Mouse (Mus musculus): ENCODE results near the gene Klhl2. TPM values are rescaled to one million over a fixed set of nuclear protein-coding genes. Genes with fewer than 3 reads are reported as not detected.

The Klhl2 gene
- polyA plus RNA-seq, 1 experiment from 2014 or later, result 18.4 TPM

DNA sequence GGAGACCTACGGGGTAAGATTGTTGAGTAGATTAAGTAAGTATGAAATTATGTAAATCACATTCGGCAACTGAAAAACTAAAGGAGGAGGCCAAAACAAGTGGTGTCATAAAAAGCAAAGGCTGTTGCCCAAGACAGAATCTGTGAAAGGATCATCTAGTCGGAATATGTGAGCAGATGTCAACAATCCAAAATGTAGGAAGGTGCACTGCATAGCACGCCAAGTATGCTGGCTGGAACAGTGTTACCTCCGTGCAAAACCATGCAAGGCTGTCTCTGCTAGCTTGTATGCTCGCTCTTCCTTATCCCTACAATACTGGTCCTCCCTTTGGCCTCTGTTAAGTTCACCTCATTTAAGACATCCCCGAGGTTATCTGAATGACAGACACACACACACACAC lies 4.5 kb downstream of the Klhl2 start:
- Histone ChIP-seq H3K9me3 (no peaks in the 10 kb centered on the region), H3K27ac (no peak overlapping the region), H3K4me3 (replicated peaks) (no peak overlapping the region), H3K4me1 (peaks cover 23% of the 10 kb centered on the region; the same call in 1 of the 2 replicates), H3K36me3 (no peaks in the 10 kb centered on the region), H3K27me3 (replicated peaks) (no peaks in the 10 kb centered on the region), H3K4me2 (no peak overlapping the region), H3K9ac (no peak overlapping the region)
- WGBS, result 81% methylated on average over 7 of the region's 7 CpGs
- ATAC-seq (ENCODE audit: insufficient read depth, low FRiP score, low read depth), result no peak

DNA sequence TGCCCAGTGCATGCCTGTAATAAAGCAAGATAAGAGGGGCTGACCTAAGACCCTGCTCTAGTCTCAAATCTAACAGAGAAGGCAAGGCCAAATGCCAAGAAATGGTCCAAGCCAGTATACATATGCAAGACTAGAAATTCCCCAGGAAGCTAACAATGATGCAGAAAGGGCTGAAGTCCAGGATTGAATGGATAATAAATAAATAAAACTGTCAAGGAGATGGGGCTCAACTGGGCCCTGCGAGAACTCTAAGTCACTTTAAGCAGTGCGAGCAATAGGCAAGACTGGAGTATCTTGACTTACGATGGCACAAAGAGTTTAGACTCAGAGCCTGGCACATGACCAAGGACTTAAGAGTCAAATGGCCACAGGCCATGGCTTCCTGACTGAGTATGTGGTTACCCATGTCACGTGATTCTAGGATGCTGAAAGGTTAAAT lies 5.8 kb downstream of the Klhl2 start:
- no peak overlapping the region for H3K27ac ChIP-seq
- H3K27me3 ChIP-seq (replicated peaks), result no peaks in the 10 kb centered on the region
- no peak overlapping the region for H3K4me3 ChIP-seq (replicated peaks)
- no peaks in the 10 kb centered on the region for H3K9me3 ChIP-seq
- WGBS, result 65% methylated on average over 4 of the region's 4 CpGs
- no peaks in the 10 kb centered on the region for H3K36me3 ChIP-seq
- peaks cover 21% of the 10 kb centered on the region; the same call in 1 of the 2 replicates for H3K4me1 ChIP-seq
- no peak overlapping the region for H3K9ac ChIP-seq
- H3K4me2 ChIP-seq, result no peak overlapping the region
- ATAC-seq (ENCODE audit: insufficient read depth, low FRiP score, low read depth), result no peak

DNA sequence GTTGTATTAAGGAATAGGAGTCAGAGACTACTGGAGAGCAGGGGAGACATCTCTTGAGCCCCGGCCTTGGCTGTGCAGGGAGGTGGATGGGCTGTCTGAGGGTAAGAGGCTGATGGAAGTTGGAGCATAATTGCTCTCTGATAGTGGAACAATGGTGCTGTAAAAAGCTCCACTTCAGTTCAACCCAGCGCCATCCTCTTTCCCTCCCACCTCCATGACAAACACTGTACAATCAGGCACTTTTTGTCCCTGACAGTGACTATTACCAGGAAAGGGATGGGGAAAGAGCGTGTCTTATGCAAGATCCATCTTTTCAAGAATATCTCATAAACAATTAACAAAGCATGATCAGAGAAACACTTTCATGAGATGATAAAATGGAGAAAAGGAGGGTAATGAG lies 6.6 kb downstream of the Klhl2 start:
- no peak overlapping the region for H3K4me2 ChIP-seq
- no peaks in the 10 kb centered on the region for H3K9me3 ChIP-seq
- H3K4me3 ChIP-seq (replicated peaks), result no peak overlapping the region
- no peaks in the 10 kb centered on the region for H3K27me3 ChIP-seq (replicated peaks)
- H3K36me3 ChIP-seq, result no peaks in the 10 kb centered on the region
- no peak overlapping the region for H3K27ac ChIP-seq
- H3K9ac ChIP-seq, result no peak overlapping the region
- 79% methylated on average over 3 of the region's 3 CpGs for WGBS
- peaks cover 13% of the 10 kb centered on the region; the same call in 1 of the 2 replicates for H3K4me1 ChIP-seq
- ATAC-seq (ENCODE audit: insufficient read depth, low FRiP score, low read depth), result no peak

DNA sequence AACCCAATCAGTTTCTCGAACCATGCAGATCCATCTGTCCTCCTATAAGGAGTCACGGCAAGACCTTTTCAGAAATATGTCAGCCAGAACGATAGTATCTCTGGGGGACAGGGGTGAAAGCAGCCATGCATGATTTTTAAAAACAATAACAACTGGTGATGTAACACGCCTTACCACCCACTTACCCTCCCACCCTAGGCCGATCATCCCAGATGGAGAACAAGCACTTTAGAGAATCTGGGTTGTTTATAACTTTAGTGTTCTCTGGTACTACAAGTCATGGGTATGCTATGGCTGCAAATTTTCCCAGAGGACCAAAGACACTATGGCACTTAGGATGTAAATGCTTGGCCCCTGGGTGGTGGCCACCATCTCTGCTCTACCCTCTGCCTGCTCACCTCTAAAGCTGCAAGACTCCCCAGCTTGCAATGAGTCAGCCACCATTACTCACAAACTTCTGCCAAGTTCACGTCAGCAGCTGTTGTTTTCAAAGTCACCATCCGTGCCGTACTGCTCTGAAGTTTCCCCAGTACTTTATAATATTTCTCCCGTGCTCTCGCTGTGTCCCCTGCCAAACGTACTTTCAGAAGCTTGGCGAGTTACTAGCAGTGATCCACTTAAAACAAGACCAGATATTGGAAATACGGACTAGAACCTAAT lies 7.9 kb downstream of the Klhl2 start:
- no peaks in the 10 kb centered on the region for H3K9me3 ChIP-seq
- no peaks in the 10 kb centered on the region for H3K27me3 ChIP-seq (replicated peaks)
- no peak overlapping the region for H3K4me3 ChIP-seq (replicated peaks)
- no peak overlapping the region for H3K9ac ChIP-seq
- H3K4me1 ChIP-seq, result peaks cover 9% of the 10 kb centered on the region; the same call in 1 of the 2 replicates
- ATAC-seq (ENCODE audit: insufficient read depth, low FRiP score, low read depth), result no peak
- no peak overlapping the region for H3K27ac ChIP-seq
- H3K36me3 ChIP-seq, result no peaks in the 10 kb centered on the region
- H3K4me2 ChIP-seq, result no peak overlapping the region
- WGBS, result 64% methylated on average over 13 of the region's 13 CpGs

DNA sequence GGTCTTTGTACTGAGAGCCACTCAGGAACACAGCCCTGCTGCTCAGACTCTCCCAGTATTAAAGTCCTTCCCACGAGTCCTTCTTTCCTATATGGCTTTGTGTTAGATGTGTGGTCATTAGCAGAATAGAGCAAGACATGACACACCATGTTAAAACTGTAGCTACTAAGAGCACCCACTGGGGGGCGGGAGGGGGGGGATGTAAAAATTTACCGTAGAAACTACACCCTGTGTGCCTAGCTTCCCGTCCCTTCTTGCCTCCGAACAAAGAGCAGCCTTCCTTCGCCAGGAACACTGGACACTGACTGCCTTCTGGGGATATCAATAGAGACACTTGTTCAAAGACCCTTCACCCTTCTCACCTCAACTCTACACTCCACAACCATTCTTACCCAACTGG lies 10.2 kb downstream of the Klhl2 start:
- WGBS, result 70% methylated on average over 6 of the region's 6 CpGs
- no peak overlapping the region for H3K27ac ChIP-seq
- peaks cover 8% of the 10 kb centered on the region; the same call in 1 of the 2 replicates for H3K4me1 ChIP-seq

DNA sequence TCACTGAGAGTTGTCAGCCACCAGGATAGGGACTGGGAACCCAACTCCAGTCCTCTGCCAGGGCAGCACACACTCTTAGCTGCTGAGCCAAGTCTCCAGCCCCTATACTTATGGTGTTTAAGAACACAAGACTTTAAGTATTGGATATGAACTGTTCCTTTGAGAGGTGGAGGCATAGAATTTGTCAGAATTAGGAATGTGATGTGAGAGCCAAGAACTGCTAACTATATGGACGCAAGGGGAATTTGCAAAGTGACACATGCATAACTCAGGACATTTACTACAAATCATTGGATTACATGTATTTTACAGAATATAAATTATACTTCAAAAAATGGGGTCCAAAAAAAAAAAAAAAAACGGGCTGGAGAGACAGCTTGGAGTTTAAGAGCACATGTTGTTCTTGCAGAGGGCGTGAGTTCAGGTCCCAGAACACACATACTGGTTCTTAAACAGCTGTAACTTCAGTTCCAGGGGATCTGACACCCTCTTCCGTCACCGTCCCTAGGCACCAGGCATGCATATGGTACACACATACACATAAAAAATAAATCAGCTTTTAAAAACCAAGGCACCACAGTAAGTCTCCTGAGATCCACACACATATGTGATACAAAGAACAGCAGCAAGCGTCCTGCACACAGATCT lies 14.2 kb downstream of the Klhl2 start:
- H3K9ac ChIP-seq, result no peak overlapping the region
- H3K4me1 ChIP-seq, result no peaks in the 10 kb centered on the region
- no peak overlapping the region for H3K27ac ChIP-seq
- H3K4me3 ChIP-seq (replicated peaks), result no peak overlapping the region
- no peak for ATAC-seq (ENCODE audit: insufficient read depth, low FRiP score, low read depth)
- no peaks in the 10 kb centered on the region for H3K9me3 ChIP-seq
- H3K4me2 ChIP-seq, result no peak overlapping the region
- H3K27me3 ChIP-seq (replicated peaks), result no peaks in the 10 kb centered on the region
- WGBS, result 59% methylated on average over 6 of the region's 6 CpGs
- H3K36me3 ChIP-seq, result no peaks in the 10 kb centered on the region

More for the DNA sequence above, 10.2 kb downstream of the Klhl2 start:
- H3K36me3 ChIP-seq, result no peaks in the 10 kb centered on the region
- no peak overlapping the region for H3K9ac ChIP-seq
- H3K9me3 ChIP-seq, result no peaks in the 10 kb centered on the region
- H3K4me2 ChIP-seq, result no peak overlapping the region
- no peak overlapping the region for H3K4me3 ChIP-seq (replicated peaks)
- no peaks in the 10 kb centered on the region for H3K27me3 ChIP-seq (replicated peaks)
- no peak for ATAC-seq (ENCODE audit: insufficient read depth, low FRiP score, low read depth)

DNA sequence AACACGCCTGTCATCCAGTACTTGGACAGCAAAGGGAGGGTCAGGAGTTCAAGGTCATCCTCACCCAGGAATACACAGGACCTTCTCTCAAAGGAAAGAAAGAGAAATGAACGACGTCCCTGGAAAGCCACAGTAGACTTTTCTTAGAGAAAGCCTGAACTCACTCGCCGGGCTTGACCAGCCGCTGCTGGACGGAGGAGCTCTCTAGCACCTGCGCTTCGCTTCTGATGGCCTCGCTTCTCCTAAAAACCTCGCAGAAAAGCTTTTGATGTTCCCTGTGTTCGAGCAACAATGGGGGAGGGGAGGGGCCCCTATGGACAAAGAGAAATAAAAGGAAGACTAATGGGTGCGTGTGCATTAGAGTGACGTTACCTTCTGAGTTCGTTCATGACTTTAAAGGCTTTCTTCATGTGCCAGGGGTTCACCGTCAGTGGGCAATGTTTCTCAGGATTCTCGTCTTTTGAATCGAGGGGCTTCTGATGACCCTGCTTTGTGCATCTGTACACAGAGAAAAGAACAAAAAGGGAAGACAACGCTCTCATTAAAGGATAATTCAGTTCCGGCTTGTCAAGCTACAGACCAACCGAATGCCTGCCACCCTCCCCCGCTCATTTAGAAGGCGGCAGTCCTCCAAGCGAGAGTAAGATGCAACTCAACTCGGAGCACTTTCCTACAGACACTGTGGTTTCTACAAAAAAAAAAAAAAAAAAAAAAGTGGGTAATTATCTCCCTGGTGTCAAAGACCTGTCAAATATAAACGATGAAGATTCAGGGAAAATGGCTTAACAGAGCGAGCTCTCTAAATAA lies 15.5 kb downstream of the Klhl2 start:
- WGBS, result 62% methylated on average over 27 of the region's 27 CpGs
- H3K4me1 ChIP-seq, result no peaks in the 10 kb centered on the region

DNA sequence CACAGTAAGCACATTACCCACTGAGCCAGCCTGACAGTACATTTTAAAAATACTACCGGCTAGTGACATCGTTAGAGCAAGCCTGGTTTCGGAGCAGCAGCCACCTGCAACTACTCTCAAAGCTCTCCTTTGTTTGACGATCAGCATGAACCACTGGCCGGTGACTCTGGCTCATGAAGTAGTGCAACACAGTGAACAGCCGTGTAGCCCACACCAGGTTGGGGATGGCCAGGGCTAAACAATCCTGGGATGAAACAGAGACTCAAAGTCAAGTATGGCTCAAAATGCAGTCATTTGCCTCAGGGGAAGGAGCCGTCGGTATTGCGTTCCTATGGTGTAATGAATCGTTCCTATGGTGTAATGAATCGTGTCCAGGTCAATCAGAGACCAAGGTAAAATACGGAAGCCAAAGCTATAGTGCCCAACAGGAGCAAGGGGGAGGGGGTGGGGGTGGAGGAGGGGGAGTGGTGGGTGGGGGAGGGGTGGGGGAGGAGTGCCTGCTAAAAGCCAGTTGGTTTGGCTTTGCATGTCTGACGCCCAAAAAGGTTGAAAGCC lies 17.2 kb downstream of the Klhl2 start:
- no peak for ATAC-seq (ENCODE audit: insufficient read depth, low FRiP score, low read depth)
- Histone ChIP-seq H3K9ac (no peak overlapping the region), H3K4me2 (no peak overlapping the region), H3K36me3 (no peaks in the 10 kb centered on the region; the same call in 1 of the 2 replicates), H3K27me3 (replicated peaks) (no peaks in the 10 kb centered on the region), H3K9me3 (no peaks in the 10 kb centered on the region), H3K4me1 (no peaks in the 10 kb centered on the region), H3K4me3 (replicated peaks) (no peak overlapping the region), H3K27ac (no peak overlapping the region)
- WGBS, result 76% methylated on average over 13 of the region's 13 CpGs

More for the DNA sequence above, 15.5 kb downstream of the Klhl2 start:
- Histone ChIP-seq H3K27me3 (replicated peaks) (no peaks in the 10 kb centered on the region), H3K9me3 (no peaks in the 10 kb centered on the region), H3K27ac (no peak overlapping the region), H3K4me3 (replicated peaks) (no peak overlapping the region), H3K36me3 (no peaks in the 10 kb centered on the region; the same call in 1 of the 2 replicates), H3K9ac (no peak overlapping the region), H3K4me2 (no peak overlapping the region)
- ATAC-seq (ENCODE audit: insufficient read depth, low FRiP score, low read depth), result no peak; the same call in 1 of the 2 replicates

DNA sequence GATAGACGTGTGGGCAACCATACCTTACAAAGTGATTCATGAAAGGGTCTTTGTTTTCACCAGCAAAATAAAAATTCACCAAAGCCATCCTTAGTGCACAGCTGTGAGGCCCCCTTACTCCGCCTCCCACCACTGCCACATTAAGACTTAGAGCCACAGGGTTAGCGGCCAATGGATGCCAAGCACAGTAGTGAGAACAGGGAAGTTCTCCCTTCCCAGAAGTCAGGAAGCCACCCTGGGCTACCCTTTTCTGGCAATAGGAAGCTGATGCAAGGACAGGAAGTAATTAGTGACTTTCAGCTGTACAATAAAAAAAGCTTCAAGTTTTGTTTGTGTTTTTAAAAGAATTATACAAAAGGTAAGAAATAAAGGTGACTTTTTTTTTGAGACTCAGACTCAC lies 18.2 kb downstream of the Klhl2 start:
- no peak overlapping the region for H3K4me2 ChIP-seq

DNA sequence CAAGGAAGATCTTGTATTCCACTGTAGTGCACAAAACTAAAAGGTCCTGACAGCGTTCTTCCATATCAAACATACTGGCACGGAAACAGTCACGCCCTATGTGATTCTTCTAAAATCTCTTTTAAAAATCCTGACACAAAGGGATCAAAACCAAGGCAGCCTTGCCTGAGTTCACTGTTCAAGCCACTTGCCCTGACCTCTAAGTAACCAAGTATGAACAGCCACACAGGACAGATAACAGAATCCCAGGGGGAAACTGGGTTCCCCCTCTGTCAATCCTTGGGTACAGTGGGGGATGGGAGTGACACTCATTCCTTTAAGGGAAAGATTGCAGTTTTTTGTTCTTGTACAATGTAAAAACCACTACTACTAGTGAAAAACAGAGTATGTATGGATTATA lies 19.9 kb downstream of the Klhl2 start:
- H3K4me2 ChIP-seq, result no peak overlapping the region
- no peak overlapping the region for H3K4me3 ChIP-seq (replicated peaks)
- no peak overlapping the region for H3K9ac ChIP-seq
- WGBS, result 79% methylated on average over 3 of the region's 3 CpGs
- ATAC-seq (ENCODE audit: insufficient read depth, low FRiP score, low read depth), result no peak
- no peaks in the 10 kb centered on the region for H3K9me3 ChIP-seq
- H3K27ac ChIP-seq, result no peak overlapping the region
- H3K36me3 ChIP-seq, result no peaks in the 10 kb centered on the region; the same call in 1 of the 2 replicates
- H3K27me3 ChIP-seq (replicated peaks), result no peaks in the 10 kb centered on the region
- H3K4me1 ChIP-seq, result no peaks in the 10 kb centered on the region

More for the DNA sequence above, 18.2 kb downstream of the Klhl2 start:
- Histone ChIP-seq H3K4me3 (replicated peaks) (no peak overlapping the region), H3K36me3 (no peaks in the 10 kb centered on the region; the same call in 1 of the 2 replicates), H3K27me3 (replicated peaks) (no peaks in the 10 kb centered on the region), H3K27ac (no peak overlapping the region), H3K9me3 (no peaks in the 10 kb centered on the region), H3K9ac (no peak overlapping the region), H3K4me1 (no peaks in the 10 kb centered on the region)
- 81% methylated on average over 3 of the region's 3 CpGs for WGBS
- no peak for ATAC-seq (ENCODE audit: insufficient read depth, low FRiP score, low read depth)

DNA sequence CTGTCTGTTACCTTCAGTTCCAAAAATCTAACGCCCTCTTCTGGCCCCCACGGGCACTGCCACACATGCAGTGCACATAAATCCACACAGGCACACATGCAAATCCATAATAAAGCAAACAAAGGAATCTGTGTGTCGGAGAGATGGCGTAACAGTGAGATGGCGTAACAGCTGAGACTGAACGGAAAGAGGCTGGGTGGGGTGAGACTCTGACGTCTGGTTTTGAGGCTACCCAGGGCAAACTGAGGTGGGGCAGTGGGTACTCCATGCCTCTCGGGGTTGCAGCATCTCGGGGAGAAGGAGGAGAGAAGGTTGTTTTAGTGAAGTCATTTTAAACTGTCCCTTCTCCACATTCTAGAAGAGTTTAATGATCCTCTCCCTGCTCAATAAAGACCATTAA lies 20.4 kb downstream of the Klhl2 start:
- no peak overlapping the region for H3K4me2 ChIP-seq
- ATAC-seq (ENCODE audit: insufficient read depth, low FRiP score, low read depth), result no peak
- no peaks in the 10 kb centered on the region; the same call in 1 of the 2 replicates for H3K36me3 ChIP-seq
- H3K9ac ChIP-seq, result no peak overlapping the region
- H3K9me3 ChIP-seq, result no peaks in the 10 kb centered on the region
- WGBS, result 92% methylated on average over 9 of the region's 9 CpGs
- H3K27me3 ChIP-seq (replicated peaks), result no peaks in the 10 kb centered on the region
- no peaks in the 10 kb centered on the region for H3K4me1 ChIP-seq
- H3K27ac ChIP-seq, result no peak overlapping the region
- no peak overlapping the region for H3K4me3 ChIP-seq (replicated peaks)
